Mouse (Mus musculus): Measurements from ENCODE around the gene Abcc9. TPM values are rescaled to one million over a fixed set of nuclear protein-coding genes. Genes with fewer than 3 reads are reported as not detected.
A peak's percentile ranks its signal among the peaks of the same experiment; 100 is the strongest.

Abcc9 gene
- polyA plus RNA-seq, 1 experiment from 2014 or later, result 3.4 TPM

DNA sequence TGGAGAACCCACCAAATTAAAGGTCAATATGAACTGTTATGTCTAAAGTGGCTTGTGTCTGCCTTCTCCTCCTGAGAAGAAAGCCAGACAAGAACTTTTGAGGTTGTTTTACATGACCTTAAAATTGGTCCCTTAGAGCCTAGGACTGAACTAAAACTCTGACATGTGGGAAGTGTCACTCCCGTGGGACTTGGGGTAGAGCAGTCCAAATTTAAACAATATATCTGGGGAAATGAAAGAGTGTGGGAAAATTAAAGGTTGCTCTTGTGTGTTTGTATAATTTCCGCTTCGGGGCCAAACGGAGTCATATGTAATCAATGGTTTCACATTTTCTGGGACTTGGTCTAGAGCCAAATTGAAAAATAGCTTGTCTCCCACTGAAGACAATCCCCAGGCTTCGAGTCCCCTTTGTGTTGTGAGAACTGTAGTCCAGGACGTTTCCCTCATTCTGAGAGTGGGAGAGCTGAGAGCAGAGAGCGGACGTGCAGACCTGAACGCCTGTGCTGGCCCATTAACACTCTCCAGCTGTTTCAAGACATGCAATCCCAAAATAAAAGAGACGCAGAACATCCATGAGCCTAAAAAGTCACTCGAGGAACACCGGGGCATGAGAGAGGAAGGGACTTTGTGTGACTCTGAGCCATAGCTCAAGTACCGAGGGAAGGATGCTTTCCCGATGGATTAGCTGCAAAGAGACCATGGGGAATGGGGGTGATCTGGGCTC lies 30.6 kb upstream of the Abcc9 start:
- Histone ChIP-seq H3K9me3 (no peaks in the 10 kb centered on the region), H3K4me1 (replicated peaks) (no peaks in the 10 kb centered on the region), H3K27ac (replicated peaks) (no peak overlapping the region), H3K27me3 (no peaks in the 10 kb centered on the region), H3K36me3 (no peaks in the 10 kb centered on the region), H3K4me3 (no peak overlapping the region), H3K4me2 (no peak overlapping the region), H3K9ac (no peak overlapping the region)
- ATAC-seq (ENCODE audit: low read depth), result no peak
- WGBS, result 77% methylated on average over 14 of the region's 14 CpGs

DNA sequence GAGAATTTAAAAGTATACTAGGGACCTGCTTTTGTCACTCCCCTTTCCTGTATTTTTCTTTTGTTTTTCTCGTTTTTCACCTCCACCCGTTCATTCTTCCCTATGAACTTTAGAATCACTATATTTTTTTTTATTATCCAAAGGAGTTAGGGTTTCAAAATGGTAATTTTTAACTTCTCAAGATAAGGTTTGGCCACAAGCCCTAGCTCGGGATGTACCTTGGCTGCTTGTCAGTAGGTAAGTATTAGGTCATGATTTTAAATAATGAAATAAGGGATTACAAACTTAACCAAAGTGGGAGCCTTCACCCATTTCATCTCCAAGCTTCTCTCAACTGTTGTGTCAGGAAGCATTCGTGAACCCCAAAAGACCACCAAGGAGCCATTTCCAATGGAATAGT lies 23.9 kb upstream of the Abcc9 start:
- Histone ChIP-seq H3K27me3 (no peaks in the 10 kb centered on the region), H3K9ac (no peak overlapping the region), H3K4me2 (no peak overlapping the region), H3K36me3 (no peaks in the 10 kb centered on the region), H3K9me3 (no peaks in the 10 kb centered on the region), H3K4me1 (replicated peaks) (no peaks in the 10 kb centered on the region), H3K27ac (replicated peaks) (no peak overlapping the region), H3K4me3 (no peak overlapping the region)
- 89% methylated on average over 4 of the region's 4 CpGs for WGBS
- ATAC-seq (ENCODE audit: low read depth), result no peak

DNA sequence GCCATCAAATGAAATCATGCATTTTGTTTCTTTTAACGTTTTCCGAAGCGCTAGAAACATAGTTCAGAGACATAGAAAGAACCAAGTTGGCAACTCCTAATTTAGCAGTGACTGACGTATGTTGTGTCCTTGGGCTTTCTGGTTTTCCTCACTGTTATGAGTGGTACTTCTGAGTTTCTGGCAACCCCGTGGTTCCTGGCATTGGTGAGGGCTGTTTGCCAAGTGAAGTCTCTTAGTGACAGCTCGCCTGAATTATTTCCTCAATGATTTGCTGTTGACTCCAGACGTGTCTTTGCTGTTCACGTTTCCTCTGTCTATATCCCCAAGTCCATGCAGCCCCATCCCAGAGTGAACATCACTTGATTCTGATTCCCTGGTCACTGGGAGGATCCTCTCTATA lies 19.6 kb upstream of the Abcc9 start:
- no peaks in the 10 kb centered on the region for H3K36me3 ChIP-seq
- no peaks in the 10 kb centered on the region for H3K4me1 ChIP-seq (replicated peaks)
- WGBS, result 86% methylated on average over 8 of the region's 8 CpGs
- no peak overlapping the region for H3K4me3 ChIP-seq
- H3K9me3 ChIP-seq, result no peaks in the 10 kb centered on the region
- no peak for ATAC-seq (ENCODE audit: low read depth)
- H3K4me2 ChIP-seq, result no peak overlapping the region
- no peak overlapping the region for H3K27ac ChIP-seq (replicated peaks)
- H3K9ac ChIP-seq, result no peak overlapping the region
- no peaks in the 10 kb centered on the region for H3K27me3 ChIP-seq

DNA sequence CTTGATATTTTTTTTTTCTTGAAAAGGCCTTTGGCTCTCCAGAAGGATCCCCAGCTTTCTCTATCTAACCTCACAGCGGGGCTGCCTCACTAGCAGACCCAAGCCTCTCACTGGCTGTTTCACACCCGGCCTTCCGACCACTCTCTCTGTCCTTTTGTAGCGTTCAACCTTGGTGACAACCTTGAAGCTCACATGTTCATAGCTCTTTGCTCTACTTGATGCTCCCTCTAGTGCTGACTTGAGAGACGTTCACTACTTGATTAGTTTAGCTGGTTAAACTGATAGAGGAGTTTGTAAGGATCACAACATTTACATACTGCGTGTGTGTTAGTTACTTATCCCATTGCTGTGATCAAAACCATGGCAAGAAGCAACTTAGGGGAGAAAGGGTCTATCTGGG lies 18.5 kb upstream of the Abcc9 start:
- H3K9ac ChIP-seq, result no peak overlapping the region
- no peaks in the 10 kb centered on the region for H3K36me3 ChIP-seq
- no peak overlapping the region for H3K4me2 ChIP-seq
- H3K4me3 ChIP-seq, result no peak overlapping the region
- no peaks in the 10 kb centered on the region for H3K27me3 ChIP-seq
- no peaks in the 10 kb centered on the region for H3K4me1 ChIP-seq (replicated peaks)
- ATAC-seq (ENCODE audit: low read depth), result no peak
- no peaks in the 10 kb centered on the region for H3K9me3 ChIP-seq
- H3K27ac ChIP-seq (replicated peaks), result no peak overlapping the region
- WGBS, result 74% methylated on average over 6 of the region's 6 CpGs

DNA sequence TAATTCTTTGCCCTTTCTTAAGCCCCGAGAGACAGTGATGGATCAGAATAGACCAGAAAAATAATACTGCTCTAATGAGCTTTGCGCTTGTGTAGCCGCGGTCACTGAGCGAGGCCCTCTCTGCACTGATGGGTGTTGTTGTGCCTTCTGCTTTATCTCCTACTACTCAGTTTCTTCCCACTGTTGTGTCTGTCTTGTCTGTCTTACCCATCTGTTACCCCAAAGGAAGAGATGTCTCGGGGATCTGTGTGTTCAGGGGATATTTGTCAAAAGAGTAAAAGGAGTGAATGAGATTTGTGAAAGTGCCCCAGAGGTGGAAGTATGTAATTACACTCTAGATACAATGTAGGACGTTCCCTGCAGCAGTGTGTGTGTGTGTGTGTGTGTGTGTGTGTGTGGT lies 16.1 kb upstream of the Abcc9 start:
- WGBS, result 81% methylated on average over 7 of the region's 7 CpGs
- no peak overlapping the region for H3K4me2 ChIP-seq
- H3K9ac ChIP-seq, result no peak overlapping the region
- H3K27me3 ChIP-seq, result no peaks in the 10 kb centered on the region
- H3K9me3 ChIP-seq, result no peaks in the 10 kb centered on the region
- no peak for ATAC-seq (ENCODE audit: low read depth)
- no peaks in the 10 kb centered on the region for H3K4me1 ChIP-seq (replicated peaks)
- H3K4me3 ChIP-seq, result no peak overlapping the region
- H3K36me3 ChIP-seq, result no peaks in the 10 kb centered on the region
- H3K27ac ChIP-seq (replicated peaks), result no peak overlapping the region

DNA sequence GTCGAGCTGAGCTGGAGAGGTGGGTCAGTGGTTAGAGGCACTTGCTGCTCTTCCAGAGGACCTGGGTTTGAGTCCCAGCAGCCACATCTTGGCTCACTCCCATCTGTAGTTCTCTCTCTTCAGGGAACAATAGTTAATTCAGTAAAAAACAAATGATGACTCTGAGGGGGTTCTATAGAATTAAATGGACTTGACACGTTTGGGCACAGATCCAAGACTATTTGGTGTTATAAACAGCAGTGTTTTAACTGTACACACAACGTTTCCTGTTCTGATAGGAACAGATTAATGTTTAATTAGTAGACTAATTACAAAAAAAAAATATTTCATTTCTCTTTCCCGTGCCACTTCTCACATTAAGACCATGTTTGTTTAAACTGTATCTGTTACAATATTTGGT lies 15.1 kb upstream of the Abcc9 start:
- Histone ChIP-seq H3K36me3 (no peaks in the 10 kb centered on the region), H3K27ac (replicated peaks) (no peak overlapping the region), H3K9ac (no peak overlapping the region), H3K4me3 (no peak overlapping the region), H3K9me3 (no peaks in the 10 kb centered on the region), H3K27me3 (no peaks in the 10 kb centered on the region), H3K4me1 (replicated peaks) (no peaks in the 10 kb centered on the region), H3K4me2 (no peak overlapping the region)
- 61% methylated on average over 4 of the region's 4 CpGs for WGBS
- no peak for ATAC-seq (ENCODE audit: low read depth)

DNA sequence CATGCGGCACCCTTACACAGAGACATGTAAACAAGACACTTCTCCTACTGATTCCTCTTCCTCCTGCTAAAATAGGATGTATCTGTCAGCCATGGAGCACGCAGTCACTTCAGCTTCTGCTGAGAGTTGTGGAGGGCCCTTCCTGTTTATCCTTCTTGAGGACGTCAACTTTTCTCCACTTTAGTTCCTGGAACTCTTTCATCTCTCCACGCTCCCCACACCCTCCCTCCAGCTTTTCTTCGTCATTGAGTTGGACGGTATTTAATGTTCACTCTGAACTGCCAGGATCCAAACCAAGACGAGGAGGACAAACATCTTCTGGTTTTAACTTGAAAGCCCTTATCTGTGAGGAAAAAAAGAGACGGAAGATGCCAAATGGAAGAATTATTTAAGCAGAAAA lies 12.9 kb upstream of the Abcc9 start:
- no peaks in the 10 kb centered on the region for H3K27me3 ChIP-seq
- 86% methylated on average over 8 of the region's 8 CpGs for WGBS

DNA sequence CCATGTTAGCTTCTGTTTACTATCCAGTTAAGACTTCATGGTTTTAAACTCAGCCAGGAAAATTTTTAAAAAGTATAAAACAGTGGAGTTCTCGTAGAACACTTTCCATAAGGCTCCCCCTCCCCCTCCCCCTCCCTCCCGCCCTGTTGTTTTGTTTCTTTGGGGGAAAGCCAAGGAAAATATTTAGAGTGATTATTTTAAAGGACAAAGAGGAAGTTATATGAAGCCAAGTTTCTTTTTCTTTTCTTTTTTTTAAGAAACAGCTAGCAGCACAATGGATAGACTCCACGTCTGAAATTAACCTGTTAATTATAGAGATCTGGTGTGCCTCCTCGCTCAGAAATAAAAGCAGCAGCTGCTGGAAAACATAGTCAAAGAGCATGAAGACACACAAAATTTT lies 9.0 kb upstream of the Abcc9 start:
- H3K9me3 ChIP-seq, result no peaks in the 10 kb centered on the region
- no peak for ATAC-seq (ENCODE audit: low read depth)
- 68% methylated on average over 4 of the region's 4 CpGs for WGBS
- no peak overlapping the region for H3K27ac ChIP-seq (replicated peaks)
- no peaks in the 10 kb centered on the region for H3K4me1 ChIP-seq (replicated peaks)
- H3K36me3 ChIP-seq, result no peaks in the 10 kb centered on the region
- no peaks in the 10 kb centered on the region for H3K27me3 ChIP-seq
- no peak overlapping the region for H3K4me3 ChIP-seq
- H3K9ac ChIP-seq, result no peak overlapping the region
- no peak overlapping the region for H3K4me2 ChIP-seq

More for the DNA sequence above, 12.9 kb upstream of the Abcc9 start:
- Histone ChIP-seq H3K27ac (replicated peaks) (no peak overlapping the region), H3K9me3 (no peaks in the 10 kb centered on the region), H3K36me3 (no peaks in the 10 kb centered on the region), H3K9ac (no peak overlapping the region), H3K4me3 (no peak overlapping the region), H3K4me2 (no peak overlapping the region), H3K4me1 (replicated peaks) (no peaks in the 10 kb centered on the region)
- ATAC-seq (ENCODE audit: low read depth), result no peak

DNA sequence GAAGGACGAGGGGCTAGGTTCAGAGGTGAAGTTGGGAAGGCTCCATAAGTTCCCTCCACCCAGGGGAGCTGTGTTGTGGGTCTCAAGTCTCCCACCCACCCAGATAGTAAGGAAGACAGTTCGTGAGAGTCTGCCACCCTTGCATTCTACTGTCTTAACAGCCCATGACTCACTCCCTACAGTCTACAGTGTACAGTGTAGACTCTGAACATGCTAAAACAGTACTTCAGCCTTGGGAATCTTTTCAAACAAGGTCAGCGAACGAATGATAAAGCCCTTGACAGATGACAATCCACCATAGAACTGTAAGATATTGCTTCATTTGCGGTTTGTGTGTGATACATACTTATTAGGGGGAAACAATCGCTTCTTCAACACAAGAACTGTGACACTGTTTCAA lies 8.6 kb upstream of the Abcc9 start:
- Histone ChIP-seq H3K4me2 (no peak overlapping the region), H3K4me1 (replicated peaks) (no peaks in the 10 kb centered on the region), H3K36me3 (no peaks in the 10 kb centered on the region), H3K27me3 (no peaks in the 10 kb centered on the region), H3K4me3 (no peak overlapping the region), H3K27ac (replicated peaks) (no peak overlapping the region), H3K9ac (no peak overlapping the region), H3K9me3 (no peaks in the 10 kb centered on the region)
- 85% methylated on average over 6 of the region's 6 CpGs for WGBS
- ATAC-seq (ENCODE audit: low read depth), result no peak

DNA sequence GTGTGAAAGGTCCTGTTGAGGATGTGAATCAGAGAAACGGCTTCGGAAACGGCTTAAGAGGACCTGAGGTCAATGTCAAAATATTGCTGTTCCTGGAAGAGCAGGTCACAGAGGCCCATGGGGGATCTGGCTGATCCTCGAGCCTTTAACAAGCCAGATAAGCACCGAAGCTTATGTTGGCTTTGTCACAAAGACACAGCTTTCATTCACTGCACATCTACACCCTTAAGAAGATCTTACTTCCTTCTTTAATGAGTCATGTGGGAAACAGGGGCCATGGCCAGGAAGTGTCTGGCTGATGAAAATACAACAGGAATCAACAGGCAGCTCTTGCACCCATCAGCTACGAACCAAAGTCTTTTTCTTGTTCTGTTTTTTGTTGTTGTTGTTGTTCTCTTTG lies 6.3 kb upstream of the Abcc9 start:
- ATAC-seq (ENCODE audit: low read depth), result no peak
- Histone ChIP-seq H3K4me3 (no peak overlapping the region), H3K9ac (no peak overlapping the region), H3K36me3 (no peaks in the 10 kb centered on the region), H3K4me1 (replicated peaks) (no peaks in the 10 kb centered on the region), H3K27ac (replicated peaks) (no peak overlapping the region), H3K27me3 (peaks cover 2% of the 10 kb centered on the region), H3K9me3 (no peaks in the 10 kb centered on the region), H3K4me2 (no peak overlapping the region)
- WGBS, result 81% methylated on average over 6 of the region's 6 CpGs

DNA sequence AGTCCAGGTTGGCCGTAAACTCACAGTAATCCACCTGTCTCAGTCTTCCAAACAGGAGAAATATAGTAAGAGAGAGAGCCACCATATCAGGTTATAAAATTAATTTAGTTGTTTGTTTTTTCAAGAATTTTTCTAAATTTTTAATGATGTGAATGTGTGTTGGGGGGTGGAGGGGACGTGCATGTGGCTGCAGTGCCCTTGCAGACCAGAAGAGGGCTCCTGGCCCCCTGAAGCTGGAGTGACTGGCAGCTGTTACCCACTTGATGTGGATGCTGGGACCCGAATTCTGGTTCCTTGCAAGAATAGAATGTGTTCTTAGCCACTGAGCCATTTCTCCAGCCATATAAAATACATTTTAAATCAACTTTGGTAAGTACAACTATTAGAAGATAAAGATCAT lies 4.6 kb upstream of the Abcc9 start:
- WGBS, result 82% methylated on average over 3 of the region's 3 CpGs
- Histone ChIP-seq H3K36me3 (no peaks in the 10 kb centered on the region), H3K4me1 (replicated peaks) (peaks cover 7% of the 10 kb centered on the region), H3K27ac (replicated peaks) (no peak overlapping the region), H3K27me3 (peaks cover 3% of the 10 kb centered on the region), H3K4me3 (no peak overlapping the region), H3K9ac (no peak overlapping the region), H3K9me3 (no peaks in the 10 kb centered on the region), H3K4me2 (no peak overlapping the region)
- ATAC-seq (ENCODE audit: low read depth), result no peak

DNA sequence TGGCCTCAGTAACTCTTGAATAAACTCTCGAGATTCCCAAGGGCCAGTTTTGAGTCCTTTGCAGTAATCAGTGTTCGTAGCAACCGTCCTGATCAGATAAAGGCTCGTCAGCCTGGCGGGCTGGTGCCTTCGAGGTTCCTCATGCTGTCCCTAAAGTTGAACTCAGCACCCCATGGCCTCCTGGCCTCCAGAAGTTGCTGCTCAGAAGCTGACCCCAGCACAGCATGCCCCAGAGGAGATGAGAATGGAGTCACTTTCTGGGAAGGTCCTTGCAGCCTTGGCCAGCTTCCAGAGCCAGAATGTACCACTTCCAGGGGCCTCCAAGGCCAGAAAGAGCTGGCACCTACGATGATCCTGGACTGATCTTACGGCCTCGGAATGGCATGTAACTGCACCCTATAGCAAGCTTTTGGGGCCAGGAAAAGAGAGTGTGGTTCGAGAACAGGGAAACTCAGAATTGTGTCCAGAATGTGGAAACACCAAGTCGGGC lies 1.4 kb upstream of the Abcc9 start:
- ATAC-seq (ENCODE audit: low read depth), result no peak
- WGBS, result 76% methylated on average over 11 of the region's 11 CpGs
- Histone ChIP-seq H3K4me3 (no peak overlapping the region), H3K9ac (no peak overlapping the region), H3K36me3 (no peaks in the 10 kb centered on the region), H3K9me3 (no peaks in the 10 kb centered on the region), H3K4me1 (replicated peaks) (peaks cover 8% of the 10 kb centered on the region), H3K27ac (replicated peaks) (no peak overlapping the region), H3K4me2 (no peak overlapping the region), H3K27me3 (peaks cover 14% of the 10 kb centered on the region)

DNA sequence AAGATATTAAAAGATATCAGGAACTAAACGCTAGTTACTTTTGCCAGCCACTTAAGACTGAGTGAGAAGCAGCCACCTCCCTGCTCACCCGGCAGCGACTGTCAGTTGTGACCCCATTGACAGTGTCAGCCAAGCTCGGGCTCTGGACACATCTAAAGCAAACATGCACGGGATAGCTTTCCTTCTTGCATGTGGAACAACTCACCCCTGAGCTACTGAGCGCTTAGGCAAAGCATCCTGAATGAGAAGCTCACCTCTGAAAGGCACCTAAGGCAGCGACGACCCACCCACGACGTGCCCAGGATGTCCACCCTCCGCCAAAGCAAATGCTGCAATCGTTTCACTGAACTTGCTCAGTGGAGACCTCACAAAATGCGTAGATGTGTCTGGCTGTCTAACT lies 954 bp downstream of the Abcc9 start:
- Histone ChIP-seq H3K36me3 (no peaks in the 10 kb centered on the region), H3K4me3 (no peak overlapping the region), H3K27ac (replicated peaks) (no peak overlapping the region), H3K9ac (no peak overlapping the region), H3K9me3 (no peaks in the 10 kb centered on the region), H3K27me3 (peaks cover 14% of the 10 kb centered on the region), H3K4me1 (replicated peaks) (peaks cover 8% of the 10 kb centered on the region), H3K4me2 (peak overlapping the region; percentile 63; the same call in 1 of the 2 replicates)
- no peak for ATAC-seq (ENCODE audit: low read depth)
- whole genome bisulfite sequencing, result 79% methylated on average over 13 of the region's 13 CpGs
